Mouse (Mus musculus) limb, embryonic 13.5 days (tissue): ENCODE data around the gene Nrsn2. TPM values are rescaled to one million over a fixed set of nuclear protein-coding genes. Genes with fewer than 3 reads are reported as not detected.

Source experiments
- ATAC-seq: fragments of 200-750 bp; cut with Nextera tagmentation; 2 replicates; pipeline ENCODE4 v1.8.0; 2017; ENCODE audit warnings: low read depth, moderate number of reproducible peaks, moderate TSS enrichment; ENCODE audit not compliant: low FRiP score
- H3K27ac ChIP-seq: fragments of 300-500 bp; sonication (generic); 2 replicates; pipeline ENCODE4 v1.5.1; 2015; ENCODE audit warnings: inconsistent platforms, mild to moderate bottlenecking, moderate library complexity
- H3K27me3 ChIP-seq: fragments of 300-500 bp; sonication (generic); 2 replicates; pipeline ENCODE4 v1.6.1; 2015; ENCODE audit warnings: mild to moderate bottlenecking, inconsistent platforms
- H3K36me3 ChIP-seq: fragments of 300-500 bp; sonication (generic); 2 replicates; pipeline ENCODE4 v1.6.1; 2015; ENCODE audit warnings: inconsistent platforms, mild to moderate bottlenecking, moderate library complexity
- H3K4me1 ChIP-seq: fragments of 300-500 bp; sonication (generic); 2 replicates; pipeline ENCODE4 v1.6.1; 2015; ENCODE audit warnings: inconsistent platforms
- H3K4me2 ChIP-seq: fragments of 300-500 bp; sonication (generic); replicated peaks from 2 replicates; pipeline ENCODE4 v1.6.1; 2015; ENCODE audit warnings: inconsistent platforms, mild to moderate bottlenecking, moderate library complexity
- H3K4me3 ChIP-seq: fragments of 300-500 bp; sonication (generic); 2 replicates; pipeline ENCODE4 v1.5.1; 2015; ENCODE audit warnings: moderate library complexity, mild to moderate bottlenecking, inconsistent platforms
- H3K9ac ChIP-seq: fragments of 300-500 bp; sonication (generic); 2 replicates; pipeline ENCODE4 v1.6.1; 2015; ENCODE audit warnings: mild to moderate bottlenecking, inconsistent platforms
- H3K9me3 ChIP-seq: fragments of 300-500 bp; sonication (generic); 2 replicates; pipeline ENCODE4 v1.6.1; 2016; ENCODE audit warnings: inconsistent platforms
- WGBS: fragments of 180-500 bp; shearing (Covaris S2); methylation state at CpG from one replicate; pipeline ENCODE4 v1.1.7; 2015; 5-methylcytosine and 5-hydroxymethylcytosine counted together
- polyA plus RNA-seq: library from polyadenylated mRNA; unstranded; fragments of >200 nt; fragmentation: Nextera tagmentation; extraction: Ambion mirVana; gene quantifications from 2 replicates; pipeline ENCODE4 v1.2.1, GENCODE M21; 2015

Nrsn2 gene
- 4.4 and 4.6 TPM in 2 replicates for polyA plus RNA-seq

GRCm38 (mm10) chr2:152376345-152376741 is at the start of gene Nrsn2:
Gene Nrsn2, minus strand, starts transcription at chr2:152376638.
- Histone ChIP-seq H3K4me3 (peak within 1 kb of the TSS; percentile 33), H3K27ac (no peak within 1 kb of the TSS), H3K4me1 (peaks cover 16% of the 10 kb centered on the region), H3K9me3 (no peaks in the 10 kb centered on the region), H3K27me3 (peaks cover 30% of the 10 kb centered on the region), H3K9ac (peak within 1 kb of the TSS; percentile 53; the same call in 1 of the 2 replicates), H3K4me2 (peak within 1 kb of the TSS; percentile 62), H3K36me3 (no peaks in the 10 kb centered on the region)
- peak; percentile 71 for ATAC-seq
- under 1% methylated on average over 16 of the region's 16 CpGs for WGBS

GRCm38 (mm10) chr2:152415786-152416185 is 39.3 kb upstream of the Nrsn2 start:
- Histone ChIP-seq H3K4me3 (peak overlapping the region; percentile 89), H3K9ac (peak overlapping the region; percentile 98), H3K9me3 (peaks cover 13% of the 10 kb centered on the region), H3K36me3 (peaks cover 4% of the 10 kb centered on the region; the same call in 1 of the 2 replicates), H3K27ac (peak overlapping the region; percentile 96), H3K4me2 (peak overlapping the region; percentile 93), H3K27me3 (no peaks in the 10 kb centered on the region), H3K4me1 (peaks cover 31% of the 10 kb centered on the region)
- 93% methylated on average over 3 of the region's 3 CpGs for WGBS
- no peak for ATAC-seq

GRCm38 (mm10) chr2:152415287-152415686 is 38.8 kb upstream of the Nrsn2 start, which contains the start of gene 6820408C15Rik:
Gene 6820408C15Rik, plus strand, starts transcription at chr2:152415587.
- no peaks in the 10 kb centered on the region for H3K27me3 ChIP-seq
- peak within 1 kb of the TSS; percentile 89 for H3K4me3 ChIP-seq
- H3K9me3 ChIP-seq, result peaks cover 12% of the 10 kb centered on the region
- no peak for ATAC-seq
- H3K9ac ChIP-seq, result peak within 1 kb of the TSS; percentile 98
- peaks cover 4% of the 10 kb centered on the region; the same call in 1 of the 2 replicates for H3K36me3 ChIP-seq
- 17% methylated on average over 4 of the region's 4 CpGs for WGBS
- H3K4me2 ChIP-seq, result peak within 1 kb of the TSS; percentile 93
- H3K27ac ChIP-seq, result peak within 1 kb of the TSS; percentile 96
- H3K4me1 ChIP-seq, result peaks cover 36% of the 10 kb centered on the region

GRCm38 (mm10) chr2:152414591-152415165 is 38.2 kb upstream of the Nrsn2 start, which contains the start of gene Zcchc3:
Gene Zcchc3, minus strand, starts transcription at chr2:152415027.
- Histone ChIP-seq H3K9ac (peak within 1 kb of the TSS; percentile 98), H3K27ac (peak within 1 kb of the TSS; percentile 96), H3K27me3 (no peaks in the 10 kb centered on the region), H3K4me2 (peak within 1 kb of the TSS; percentile 93), H3K36me3 (peaks cover 4% of the 10 kb centered on the region; the same call in 1 of the 2 replicates), H3K4me1 (peaks cover 42% of the 10 kb centered on the region), H3K9me3 (peaks cover 7% of the 10 kb centered on the region; the same call in 1 of the 2 replicates), H3K4me3 (peak within 1 kb of the TSS; percentile 89)
- under 1% methylated on average over 65 of the region's 65 CpGs for WGBS
- peak; percentile 83 for ATAC-seq

GRCm38 (mm10) chr2:152413765-152414584 is 37.5 kb upstream of the Nrsn2 start:
- Histone ChIP-seq H3K36me3 (peaks cover 4% of the 10 kb centered on the region; the same call in 1 of the 2 replicates), H3K4me3 (peak overlapping the region; percentile 89), H3K27ac (peak overlapping the region; percentile 96), H3K9ac (peak overlapping the region; percentile 98), H3K9me3 (peaks cover 7% of the 10 kb centered on the region; the same call in 1 of the 2 replicates), H3K4me1 (peaks cover 47% of the 10 kb centered on the region), H3K4me2 (peak overlapping the region; percentile 93), H3K27me3 (no peaks in the 10 kb centered on the region)
- WGBS, result under 1% methylated on average over 86 of the region's 86 CpGs
- peak; percentile 0; the same call in 1 of the 2 replicates for ATAC-seq

- peaks cover 4% of the 10 kb centered on the region; the same call in 1 of the 2 replicates for H3K36me3 ChIP-seq
- peak overlapping the region; percentile 96 for H3K27ac ChIP-seq
- H3K9me3 ChIP-seq, result peaks cover 7% of the 10 kb centered on the region; the same call in 1 of the 2 replicates
- peaks cover 47% of the 10 kb centered on the region for H3K4me1 ChIP-seq
- H3K4me3 ChIP-seq, result peak overlapping the region; percentile 89
- peak overlapping the region; percentile 93 for H3K4me2 ChIP-seq
- ATAC-seq, result no peak
- H3K27me3 ChIP-seq, result no peaks in the 10 kb centered on the region
- 2% methylated on average over 21 of the region's 21 CpGs for WGBS
- H3K9ac ChIP-seq, result peak overlapping the region; percentile 98
Observed at GRCm38 (mm10) chr2:152413158-152413764, 36.8 kb upstream of the Nrsn2 start.

GRCm38 (mm10) chr2:152412526-152413157 is 36.2 kb upstream of the Nrsn2 start:
- no peak for ATAC-seq
- peak overlapping the region; percentile 96 for H3K27ac ChIP-seq
- H3K9me3 ChIP-seq, result peaks cover 7% of the 10 kb centered on the region; the same call in 1 of the 2 replicates
- no peaks in the 10 kb centered on the region for H3K27me3 ChIP-seq
- H3K4me2 ChIP-seq, result peak overlapping the region; percentile 93
- 3% methylated on average over 15 of the region's 15 CpGs for WGBS
- H3K36me3 ChIP-seq, result peaks cover 4% of the 10 kb centered on the region; the same call in 1 of the 2 replicates
- H3K4me1 ChIP-seq, result peaks cover 47% of the 10 kb centered on the region
- peak overlapping the region; percentile 89 for H3K4me3 ChIP-seq
- peak overlapping the region; percentile 98 for H3K9ac ChIP-seq

GRCm38 (mm10) chr2:152411471-152411870 is 35.0 kb upstream of the Nrsn2 start:
- peak overlapping the region; percentile 89 for H3K4me3 ChIP-seq
- H3K36me3 ChIP-seq, result peaks cover 4% of the 10 kb centered on the region; the same call in 1 of the 2 replicates
- H3K9ac ChIP-seq, result peak overlapping the region; percentile 98
- peak; percentile 1; the same call in 1 of the 2 replicates for ATAC-seq
- H3K9me3 ChIP-seq, result peaks cover 7% of the 10 kb centered on the region; the same call in 1 of the 2 replicates
- no peaks in the 10 kb centered on the region for H3K27me3 ChIP-seq
- under 1% methylated on average over 7 of the region's 7 CpGs for WGBS
- peaks cover 49% of the 10 kb centered on the region for H3K4me1 ChIP-seq
- peak overlapping the region; percentile 93 for H3K4me2 ChIP-seq
- peak overlapping the region; percentile 96 for H3K27ac ChIP-seq

GRCm38 (mm10) chr2:152410971-152411371 is 34.5 kb upstream of the Nrsn2 start:
- H3K27me3 ChIP-seq, result no peaks in the 10 kb centered on the region
- H3K27ac ChIP-seq, result peak overlapping the region; percentile 96
- H3K4me1 ChIP-seq, result peaks cover 51% of the 10 kb centered on the region
- under 1% methylated on average over 15 of the region's 15 CpGs for WGBS
- no peaks in the 10 kb centered on the region for H3K36me3 ChIP-seq
- H3K9ac ChIP-seq, result peak overlapping the region; percentile 98
- peaks cover 3% of the 10 kb centered on the region; the same call in 1 of the 2 replicates for H3K9me3 ChIP-seq
- peak; percentile 83 for ATAC-seq
- H3K4me3 ChIP-seq, result peak overlapping the region; percentile 89
- H3K4me2 ChIP-seq, result peak overlapping the region; percentile 93

- no peaks in the 10 kb centered on the region for H3K27me3 ChIP-seq
- H3K36me3 ChIP-seq, result no peaks in the 10 kb centered on the region
- peak overlapping the region; percentile 96 for H3K27ac ChIP-seq
- no peak overlapping the region for H3K4me2 ChIP-seq
- ATAC-seq, result no peak
- no peaks in the 10 kb centered on the region for H3K9me3 ChIP-seq
- H3K9ac ChIP-seq, result no peak overlapping the region
- 80% methylated on average over 6 of the region's 6 CpGs for WGBS
- H3K4me1 ChIP-seq, result peaks cover 52% of the 10 kb centered on the region
- H3K4me3 ChIP-seq, result no peak overlapping the region
Observed at GRCm38 (mm10) chr2:152409781-152410180, 33.3 kb upstream of the Nrsn2 start.

- Histone ChIP-seq H3K4me1 (peaks cover 32% of the 10 kb centered on the region), H3K36me3 (no peaks in the 10 kb centered on the region), H3K27ac (peak overlapping the region; percentile 53; the same call in 1 of the 2 replicates), H3K4me3 (peak overlapping the region; percentile 42), H3K9me3 (no peaks in the 10 kb centered on the region), H3K4me2 (peak overlapping the region; percentile 68), H3K9ac (peak overlapping the region; percentile 43), H3K27me3 (no peaks in the 10 kb centered on the region)
- WGBS, result under 1% methylated on average over 19 of the region's 19 CpGs
- peak; percentile 96 for ATAC-seq
Observed at GRCm38 (mm10) chr2:152406126-152406525, 29.7 kb upstream of the Nrsn2 start.
